10 mouse cellular contexts compared by ENCODE assay signal in the genomic region with DNA sequence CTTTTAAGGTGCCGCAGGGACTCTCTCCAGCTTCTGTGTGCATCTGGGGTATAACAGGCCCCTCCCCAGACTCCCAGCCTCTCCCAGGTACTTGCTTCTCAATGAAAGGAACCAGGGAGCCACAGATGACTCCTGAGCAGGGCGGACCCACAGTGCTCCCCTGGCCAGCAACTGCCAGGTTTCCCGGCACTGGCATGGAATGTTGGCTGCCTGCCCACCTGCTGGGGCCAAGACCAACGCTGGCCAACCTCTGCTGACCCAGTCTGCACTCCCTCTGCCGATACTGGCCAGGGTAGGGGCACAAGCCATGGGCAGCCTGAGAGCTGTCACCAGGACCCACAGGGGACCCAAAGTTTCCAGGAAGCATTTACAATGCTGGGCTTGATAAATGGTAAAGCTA. TPM values are rescaled to one million over a fixed set of nuclear protein-coding genes. Genes with fewer than 3 reads are reported as not detected.
A peak's percentile ranks its signal among the peaks of the same experiment; 100 is the strongest.
DNase-seq lines count a peak whose midpoint lies in the region; ATAC-seq and TF ChIP-seq lines count a peak whose summit lies in the region.
"Had no signal": no experiment of that assay in that cellular context is flagged by ENCODE, and none has a peak within 500 bp of the region (broad histone marks: within the 10 kb centered on the region; RNA-seq: fewer than 3 reads in every experiment).

No protein-coding gene starts in this region.

- TF ChIP-seq POLR2A in kidney, adult 2 months (IDR thresholded peaks at IDR 0.05; ENCODE audit: low read depth, low read length) = no peak

- ATAC-seq in kidney, embryonic 15.5 days (replicated peaks; ENCODE audit: low FRiP score) = no peak
- ATAC-seq in activated CD4-positive, CD25-positive, alpha-beta regulatory T cell, adult 4 months = no peak
- no peak for ATAC-seq in forebrain, embryonic 11.5 days (replicated peaks; ENCODE audit: low FRiP score)

- intact Hi-C loops in left cerebral cortex, postnatal 25 days (cut with DNase I) = no loop called here

- H3K9me3 ChIP-seq in kidney, embryonic 15.5 days (replicated peaks) = no peaks in the 10 kb centered on the region
- no peaks in the 10 kb centered on the region for H3K9me3 ChIP-seq in forebrain, embryonic 11.5 days (ENCODE audit: control insufficient read depth, low read length)
- H3K9me3 ChIP-seq: hindbrain, embryonic 15.5 days; limb, embryonic 13.5 days had no signal

- H3K4me3 ChIP-seq in kidney, adult 2 months (ENCODE audit: insufficient read depth, low read depth, low read length) = no peak overlapping the region
- H3K4me3 ChIP-seq in kidney, embryonic 15.5 days (replicated peaks) = no peak overlapping the region
- no peak overlapping the region for H3K4me3 ChIP-seq in forebrain, embryonic 11.5 days (ENCODE audit: low read depth, low read length)
- H3K4me3 ChIP-seq: hindbrain, embryonic 15.5 days; limb, embryonic 13.5 days had no signal

- no peaks in the 10 kb centered on the region for H3K27me3 ChIP-seq in kidney, adult 2 months (replicated peaks; ENCODE audit: control insufficient read depth, insufficient read depth, low read length)
- peaks cover 32% of the 10 kb centered on the region for H3K27me3 ChIP-seq in kidney, embryonic 15.5 days
- no peaks in the 10 kb centered on the region for H3K27me3 ChIP-seq in forebrain, embryonic 11.5 days (ENCODE audit: control insufficient read depth, insufficient read depth, low read length)

- H3K4me1 ChIP-seq in kidney, adult 2 months (ENCODE audit: control insufficient read depth, insufficient read depth, low read length) = no peaks in the 10 kb centered on the region
- no peaks in the 10 kb centered on the region for H3K4me1 ChIP-seq in kidney, embryonic 15.5 days
- H3K4me1 ChIP-seq in forebrain, embryonic 11.5 days (replicated peaks; ENCODE audit: control insufficient read depth, insufficient read depth, low read length) = no peaks in the 10 kb centered on the region
- H3K4me1 ChIP-seq: limb, embryonic 13.5 days had no signal

- peak; percentile 88 for DNase-seq in kidney, adult 2 months
- peak; percentile 66 for DNase-seq in adrenal gland, adult 2 months
- peak; percentile 56 to 75 for DNase-seq in cerebellum, postnatal 25 days
- peak; percentile 41 to 56 for DNase-seq in kidney, postnatal 4 days
- no peak for DNase-seq in forebrain, embryonic 11.5 days (ENCODE audit: low spot score)
- no peak for DNase-seq in left cerebral cortex, postnatal 25 days (ENCODE audit: low spot score in 2 of 2)

- 32% methylated on average over 5 of the region's 5 CpGs for WGBS in kidney, adult 2 months
- 68% methylated on average over 5 of the region's 5 CpGs for WGBS in kidney, embryonic 15.5 days
- WGBS in forebrain, embryonic 11.5 days = 69% methylated on average over 5 of the region's 5 CpGs

- H3K36me3 ChIP-seq in kidney, adult 2 months (ENCODE audit: control insufficient read depth, insufficient read depth, low read length) = no peaks in the 10 kb centered on the region
- no peaks in the 10 kb centered on the region for H3K36me3 ChIP-seq in kidney, embryonic 15.5 days
- no peaks in the 10 kb centered on the region for H3K36me3 ChIP-seq in forebrain, embryonic 11.5 days (ENCODE audit: control insufficient read depth, insufficient read depth, low read length)
- H3K36me3 ChIP-seq: hindbrain, embryonic 15.5 days; limb, embryonic 13.5 days had no signal

- H3K27ac ChIP-seq in kidney, adult 2 months (ENCODE audit: insufficient read depth, low read depth, low read length) = no peak overlapping the region
- no peak overlapping the region for H3K27ac ChIP-seq in kidney, embryonic 15.5 days
- H3K27ac ChIP-seq in forebrain, embryonic 11.5 days (ENCODE audit: low read depth, low read length) = no peak overlapping the region
- H3K27ac ChIP-seq: hindbrain, embryonic 15.5 days; limb, embryonic 13.5 days had no signal

- H3K4me2 ChIP-seq in kidney, embryonic 15.5 days = no peak overlapping the region
- no peak overlapping the region for H3K4me2 ChIP-seq in forebrain, embryonic 11.5 days (ENCODE audit: low read depth, low read length, severe bottlenecking)
- H3K4me2 ChIP-seq: hindbrain, embryonic 15.5 days; limb, embryonic 13.5 days had no signal

- no peak for TF ChIP-seq CTCF in kidney, adult 2 months (conservative IDR thresholded peaks at IDR 0.05; ENCODE audit: insufficient read depth, insufficient read length, low read depth, low read length)

- H3K9ac ChIP-seq in kidney, embryonic 15.5 days = no peak overlapping the region
- H3K9ac ChIP-seq in forebrain, embryonic 11.5 days (ENCODE audit: low read length) = no peak overlapping the region
- H3K9ac ChIP-seq: hindbrain, embryonic 15.5 days; limb, embryonic 13.5 days had no signal

RNA-seq across cellular contexts. Expression of gene Dlgap4, which starts 7.9 kb away (rescaled TPM):
- 50.6 and 51.1 TPM in 2 replicates for polyA plus RNA-seq in kidney, adult 2 months (2012; rRNA removed)
- polyA plus RNA-seq in kidney, embryonic 15.5 days (2015; fragmentation: Nextera tagmentation; extraction: Ambion mirVana) = 60.5 and 70.0 TPM in 2 replicates
- 10 to 100 TPM; 49.5 to 58.3 TPM for total RNA-seq in adrenal gland, adult 2 months (2021)
- 87.7 and 90.7 TPM in 2 replicates for polyA plus RNA-seq in adrenal gland, adult 2 months (2012; rRNA removed)
- 10 to 100 TPM; 56.8 to 71.9 TPM for polyA plus RNA-seq in activated CD4-positive, CD25-positive, alpha-beta regulatory T cell, adult 4 months (2017; shearing (Covaris generic))
- 140 and 163 TPM in 2 replicates for polyA plus RNA-seq in forebrain, embryonic 11.5 days (2014; fragmentation: Nextera tagmentation; extraction: Ambion mirVana)
- 100 to 1,000 TPM; 223 to 241 TPM for total RNA-seq in left cerebral cortex, postnatal 25 days (2021)

Comparison
In these comparisons a context has a peak if more than half of its experiments do, and no peak if none do; other contexts are left out.
1. DNase-seq: peak in kidney, adult 2 months (single experiment), adrenal gland, adult 2 months (single experiment), cerebellum, postnatal 25 days (2 of 2) and kidney, postnatal 4 days (2 of 2); none in forebrain, embryonic 11.5 days (single experiment) and left cerebral cortex, postnatal 25 days (0 of 2).